Mouse (Mus musculus): ENCODE measurements at regions not wholly inside any gene's neighbourhood (a gene's known extent, or its start where the extent isn't known, plus 50 kb on each side); places are given as distances from the start of the nearest gene placed in this dataset.

DNA sequence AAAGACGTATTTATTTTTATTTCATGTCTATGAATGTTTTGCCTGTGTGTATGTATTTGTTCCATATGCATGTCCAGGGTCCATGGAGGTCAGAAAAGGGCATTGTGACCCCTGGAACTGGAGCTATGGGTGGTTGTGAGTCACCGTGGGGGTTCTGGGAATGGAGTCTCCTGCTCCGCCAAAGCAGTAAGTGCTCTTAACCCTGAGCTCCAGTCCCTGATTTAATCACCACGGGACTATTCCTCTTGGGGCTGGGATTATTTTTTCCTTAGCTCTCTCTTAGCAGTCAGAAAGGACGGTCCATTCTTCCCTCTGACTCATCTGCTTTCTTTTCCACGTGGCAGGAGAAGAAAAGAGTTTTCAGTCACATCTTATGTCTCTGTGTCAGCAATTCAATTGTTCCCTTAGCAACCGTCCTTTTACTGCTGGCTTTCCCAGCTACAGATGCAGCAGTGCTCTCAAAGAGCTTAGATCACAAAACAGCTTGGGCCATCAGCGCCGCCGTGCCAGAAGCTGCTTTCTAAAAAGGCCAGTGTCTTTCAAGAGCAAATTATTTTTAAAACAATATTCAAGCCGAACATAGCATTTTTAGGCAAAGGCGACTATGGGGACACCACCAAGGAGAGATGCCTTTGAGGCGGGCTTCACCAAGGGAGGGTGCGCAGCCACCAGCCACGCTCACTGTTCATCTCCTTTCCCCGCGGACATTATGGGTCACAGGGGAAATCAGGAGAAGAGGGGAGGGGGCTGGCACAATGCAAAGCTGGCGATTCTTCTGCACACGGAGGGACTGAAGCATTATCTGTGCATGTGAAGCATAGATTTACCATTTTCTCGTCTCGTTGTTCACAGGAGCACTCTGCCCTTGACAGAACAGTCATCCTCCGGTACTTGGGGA is 110.8 kb downstream of the Map3k7 start:
- no peak for DNase-seq (ENCODE audit: low spot score)

DNA sequence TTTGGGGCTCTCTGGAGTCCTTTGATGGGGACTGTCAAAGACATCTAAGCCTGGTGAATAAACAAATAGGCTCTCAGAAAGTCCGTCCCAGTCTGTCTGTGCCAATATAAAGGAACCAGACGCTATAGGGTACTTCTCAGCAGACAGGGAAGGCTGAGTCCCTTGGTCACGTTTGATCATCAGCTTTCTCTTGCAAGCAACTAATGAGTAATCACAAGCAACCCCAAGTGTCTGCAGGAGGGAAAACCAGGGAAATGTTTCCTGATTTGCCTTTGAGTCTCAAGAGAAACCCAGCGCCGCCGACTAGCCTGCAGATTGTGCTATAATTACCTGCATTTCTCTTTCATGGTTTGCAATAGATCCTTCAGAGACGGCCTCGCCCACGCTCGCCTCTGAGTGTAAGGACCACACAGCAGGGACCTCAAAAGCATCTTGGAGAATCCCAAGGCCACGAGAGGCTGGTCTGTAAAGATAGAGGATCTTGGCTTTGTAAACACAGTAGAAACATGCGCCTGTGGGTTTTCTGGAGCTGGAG is 112.6 kb downstream of the Map3k7 start:
- DNase-seq (ENCODE audit: low spot score), result no peak

DNA sequence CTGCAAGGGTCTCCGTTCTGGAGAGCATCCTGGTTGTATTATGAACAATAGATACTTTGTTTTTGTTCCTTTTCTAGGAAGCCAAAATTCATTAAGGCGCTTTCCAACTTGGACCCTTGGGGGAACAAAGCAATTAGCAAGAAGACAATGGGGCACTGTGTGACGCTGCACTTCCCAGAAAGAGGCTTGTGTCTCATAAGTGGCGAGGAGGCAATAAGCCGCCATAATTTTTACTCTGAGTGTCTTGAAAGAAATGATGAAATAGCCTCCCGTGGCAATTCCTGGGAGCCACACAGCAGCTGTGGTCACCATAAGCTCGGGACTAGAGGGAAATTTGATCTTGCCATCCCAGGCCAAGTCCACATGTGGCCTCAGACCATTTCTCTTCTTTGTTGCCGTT is 119.6 kb downstream of the Map3k7 start:
- DNase-seq (ENCODE audit: low spot score), result no peak

DNA sequence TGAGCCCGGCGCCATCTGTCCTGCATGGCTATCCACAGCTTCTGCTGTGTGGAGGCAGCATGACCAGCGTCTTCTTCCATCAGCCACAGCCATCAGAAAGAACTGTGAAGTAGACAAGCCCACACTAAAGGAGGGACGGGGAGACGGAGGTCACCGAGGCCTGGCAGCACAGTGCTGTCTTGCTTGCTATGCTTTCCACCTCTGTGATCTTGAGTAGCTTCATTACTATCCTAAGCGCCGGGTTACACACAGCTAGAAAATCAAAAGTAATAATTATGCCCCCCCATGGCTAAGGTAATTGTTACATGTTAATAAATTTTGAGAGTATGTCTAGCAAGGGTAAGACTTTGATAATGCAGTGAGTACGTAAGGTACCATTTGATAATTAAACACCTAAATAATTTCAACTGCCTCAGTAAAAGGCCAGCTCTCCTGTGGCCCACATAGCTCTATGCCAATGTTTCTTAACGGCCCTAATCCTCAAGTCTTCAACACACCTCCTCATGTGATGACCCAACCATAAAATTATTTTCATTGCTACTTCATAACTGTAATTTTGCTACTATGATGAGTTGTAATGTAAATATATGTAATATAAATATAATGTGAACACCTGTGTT is 120.5 kb downstream of the Map3k7 start:
- no peak for DNase-seq (ENCODE audit: low spot score)

DNA sequence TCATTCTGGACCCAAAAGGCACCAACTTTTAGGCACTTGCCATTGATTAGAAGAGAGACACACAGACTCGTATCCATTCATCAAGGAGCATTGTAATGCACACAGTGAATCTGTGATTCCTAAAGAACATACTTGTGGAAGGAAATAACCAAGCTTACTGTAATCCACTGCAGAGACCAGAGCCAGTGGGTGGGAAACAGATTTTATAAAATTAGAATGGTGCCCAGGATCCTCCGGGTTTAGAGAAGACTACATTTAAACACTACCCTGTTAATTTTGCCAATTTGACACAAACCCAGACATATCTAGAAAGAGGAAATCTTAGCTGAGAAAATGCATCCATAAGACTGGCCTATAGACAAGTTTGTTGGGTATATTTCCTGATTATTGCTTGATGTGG is 121.1 kb downstream of the Map3k7 start:
- DNase-seq (ENCODE audit: low spot score), result no peak

DNA sequence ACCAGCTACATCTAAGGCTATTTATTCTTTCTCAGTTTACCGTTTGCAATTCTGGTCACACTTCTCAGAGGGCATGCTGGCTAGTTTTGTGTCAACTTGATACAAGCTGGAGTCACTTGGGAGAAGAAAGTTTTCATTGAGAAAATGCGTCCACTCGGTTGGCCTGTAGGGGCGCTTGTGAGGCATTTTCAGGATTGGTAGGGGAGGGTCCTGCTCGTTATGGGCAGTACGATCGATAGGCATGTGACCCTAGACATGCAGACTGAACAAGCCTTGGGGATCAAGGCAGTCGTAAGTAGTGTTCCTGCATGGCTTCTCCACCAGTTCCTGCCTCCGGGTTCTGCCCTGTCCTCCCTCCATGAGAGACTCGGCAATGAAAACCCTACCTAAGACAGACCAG is 127.2 kb downstream of the Map3k7 start:
- no peak for DNase-seq (ENCODE audit: low spot score)

DNA sequence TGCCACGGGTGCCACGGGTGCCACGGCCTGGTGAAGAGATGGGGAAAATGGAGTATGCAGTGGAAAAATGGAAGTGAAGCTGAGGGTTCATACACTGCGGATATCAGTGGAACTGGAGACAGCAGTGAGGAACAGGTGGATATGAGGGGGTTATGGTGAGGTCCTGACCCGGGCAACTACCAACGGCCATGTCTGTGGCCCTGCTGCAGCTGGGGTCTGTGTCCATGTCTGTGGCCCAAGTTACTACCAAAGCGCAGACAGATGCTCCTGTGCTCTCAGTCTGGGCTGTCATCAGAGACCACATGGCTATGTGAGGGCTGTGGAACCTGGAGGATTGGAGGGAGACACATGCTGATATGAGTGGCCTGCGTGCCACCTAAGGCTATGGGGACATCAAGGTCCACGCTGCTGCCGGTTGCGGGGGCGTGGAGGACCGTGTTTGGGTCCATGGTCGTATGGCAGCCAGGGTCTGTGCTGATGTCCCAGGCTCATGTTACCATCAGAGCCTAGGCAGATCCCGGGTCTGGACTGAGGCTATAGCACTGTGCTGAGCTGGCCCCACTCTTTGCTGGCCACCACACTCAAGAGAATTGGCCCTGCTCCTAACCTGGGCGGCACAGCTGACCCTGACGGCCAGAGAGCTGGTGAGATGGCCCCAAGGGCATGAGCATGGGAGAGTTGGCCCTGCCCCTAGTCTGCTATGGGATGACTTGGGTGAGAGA is 128.6 kb downstream of the Map3k7 start:
- no peak for DNase-seq (ENCODE audit: low spot score)

DNA sequence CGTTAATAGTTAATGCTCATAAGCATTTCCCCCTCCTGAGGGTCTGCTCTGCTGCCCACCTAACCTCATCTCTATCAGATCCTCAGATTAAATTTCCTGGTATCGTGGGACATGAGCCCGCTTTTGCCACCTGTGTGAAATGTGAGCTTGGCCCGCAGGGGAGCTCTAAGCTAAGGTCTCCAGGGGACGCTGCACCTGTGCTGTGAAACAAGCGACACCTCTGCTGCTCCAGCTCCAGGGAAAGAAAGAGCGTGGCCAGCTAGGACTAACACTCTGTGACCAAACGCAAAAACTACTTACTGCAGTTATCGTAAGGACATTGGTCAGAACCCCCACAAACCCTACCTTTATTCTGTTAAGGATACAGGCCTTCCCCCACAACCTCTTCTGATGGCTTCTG is 134.3 kb downstream of the Map3k7 start:
- no peak for DNase-seq (ENCODE audit: low spot score)

DNA sequence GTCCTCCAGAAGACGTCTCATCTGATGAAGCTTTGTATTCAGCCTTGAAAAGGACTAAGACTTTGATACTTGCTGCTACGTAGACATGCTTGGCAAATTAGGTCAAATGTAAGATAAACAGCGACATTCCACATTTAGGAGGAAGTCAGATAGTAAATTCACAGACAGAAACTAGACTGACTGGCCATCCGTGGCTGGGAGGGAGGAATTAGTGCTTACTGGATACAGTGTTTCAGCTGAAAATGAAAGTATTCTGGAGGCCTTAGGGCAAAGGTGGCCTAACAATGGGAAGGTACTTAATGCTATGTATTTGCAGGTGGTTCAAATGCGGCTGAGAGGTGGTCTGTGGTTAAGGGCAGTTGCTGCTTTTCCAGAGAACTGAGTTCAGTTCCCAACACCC is 137.1 kb downstream of the Map3k7 start:
- DNase-seq (ENCODE audit: low spot score), result no peak

DNA sequence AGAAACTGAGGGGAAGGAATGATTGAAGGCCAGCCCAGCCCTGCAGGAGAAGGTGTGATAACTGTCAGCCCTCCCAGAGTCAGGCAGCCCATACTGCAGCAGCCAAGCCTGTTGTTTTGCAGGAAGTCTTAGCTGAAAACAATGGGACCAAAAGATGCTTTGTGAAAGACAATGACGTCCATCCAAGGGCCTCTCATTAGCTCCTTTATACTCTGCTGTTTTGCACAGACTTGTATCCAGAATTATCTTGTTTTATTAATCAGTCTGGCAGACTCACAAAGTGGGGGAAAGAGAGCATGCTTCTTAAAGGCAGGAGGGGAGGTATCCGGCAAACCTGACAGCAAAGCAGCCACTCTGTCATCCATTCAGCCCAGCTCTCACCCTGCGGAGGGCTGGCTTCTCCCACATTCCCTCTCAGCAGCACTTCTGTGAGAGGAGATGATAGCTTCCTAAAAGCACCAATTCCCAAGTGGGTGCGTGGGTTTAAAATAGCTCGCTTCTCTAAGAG is 131.9 kb upstream of the Bach2 start:
- no peak for DNase-seq (ENCODE audit: low spot score)

DNA sequence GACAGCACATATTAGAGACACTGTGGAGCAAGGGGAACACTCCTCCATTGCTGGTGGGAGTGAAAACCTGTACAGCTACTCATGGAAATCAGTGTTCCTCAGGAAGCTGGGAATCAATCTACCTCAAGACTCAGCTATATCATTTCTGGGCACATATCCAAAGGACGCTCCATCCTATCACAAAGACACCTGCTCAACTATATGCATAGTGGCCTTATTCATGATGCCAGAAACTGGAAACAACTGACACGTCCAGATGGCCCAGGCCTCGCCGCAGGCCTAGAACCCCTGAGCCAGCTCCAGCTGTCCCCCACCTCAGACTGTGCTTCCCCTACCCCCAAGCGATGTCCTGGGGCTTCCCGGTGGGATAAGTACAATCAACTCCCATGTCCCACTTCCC is 116.3 kb upstream of the Bach2 start:
- DNase-seq (ENCODE audit: low spot score), result no peak

DNA sequence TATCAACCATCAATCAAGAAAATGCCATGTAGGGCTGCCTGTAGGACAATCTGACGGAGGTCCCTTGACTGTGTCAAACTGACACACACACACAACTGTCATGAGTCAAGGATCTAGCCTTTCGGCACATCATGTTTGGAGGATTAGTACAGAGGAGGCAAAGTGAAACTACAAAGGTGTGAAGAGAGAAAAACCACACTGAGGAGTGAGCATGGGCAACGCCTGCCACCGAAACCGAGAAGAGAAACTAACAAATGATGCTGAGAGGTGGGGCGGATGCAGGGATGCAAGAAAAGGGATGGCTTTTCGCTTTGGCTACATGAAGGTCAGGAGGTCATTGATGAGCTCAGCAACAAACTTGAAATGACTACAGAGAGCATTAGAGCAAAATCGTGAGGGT is 111.8 kb upstream of the Bach2 start:
- DNase-seq (ENCODE audit: low spot score), result peak; percentile 7

DNA sequence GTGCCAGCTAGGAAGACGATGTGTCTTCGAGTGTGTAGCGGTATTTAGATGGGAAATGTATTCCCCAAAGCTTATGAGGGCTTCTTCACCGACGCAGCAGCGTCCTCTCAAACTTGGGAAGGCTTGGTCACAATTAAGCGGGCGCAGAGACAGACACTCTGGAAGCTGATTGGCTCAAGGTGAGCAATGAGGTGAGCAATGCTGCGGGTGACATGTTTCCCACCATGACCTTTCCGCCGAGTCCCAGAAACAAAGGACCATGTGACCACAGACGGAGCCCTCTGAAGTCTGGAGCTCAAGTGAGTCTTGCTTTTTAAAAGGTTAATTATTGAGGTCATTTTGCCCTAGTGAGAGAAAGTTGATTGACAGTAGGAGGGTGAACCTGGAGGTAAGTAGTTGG is 108.0 kb upstream of the Bach2 start:
- DNase-seq (ENCODE audit: low spot score), result no peak

DNA sequence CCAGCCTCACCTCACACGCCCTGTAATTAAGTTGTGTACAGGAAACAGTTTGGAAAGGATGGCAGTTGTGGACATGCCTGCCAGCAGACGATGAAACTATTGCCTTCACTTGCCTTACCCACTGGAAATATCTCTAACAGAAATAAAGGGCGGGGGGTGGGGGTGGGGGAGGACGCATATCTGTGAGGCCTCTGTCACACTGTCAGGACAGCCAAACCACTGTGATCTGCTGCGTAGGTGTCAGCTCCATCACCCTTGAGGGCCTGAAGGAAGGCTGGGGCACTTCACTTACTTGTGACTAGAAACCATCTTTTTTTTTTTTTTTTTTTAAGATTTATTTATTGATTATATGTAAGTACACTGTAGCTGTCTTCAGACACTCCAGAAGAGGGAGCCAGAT is 106.8 kb upstream of the Bach2 start:
- no peak for DNase-seq (ENCODE audit: low spot score)

DNA sequence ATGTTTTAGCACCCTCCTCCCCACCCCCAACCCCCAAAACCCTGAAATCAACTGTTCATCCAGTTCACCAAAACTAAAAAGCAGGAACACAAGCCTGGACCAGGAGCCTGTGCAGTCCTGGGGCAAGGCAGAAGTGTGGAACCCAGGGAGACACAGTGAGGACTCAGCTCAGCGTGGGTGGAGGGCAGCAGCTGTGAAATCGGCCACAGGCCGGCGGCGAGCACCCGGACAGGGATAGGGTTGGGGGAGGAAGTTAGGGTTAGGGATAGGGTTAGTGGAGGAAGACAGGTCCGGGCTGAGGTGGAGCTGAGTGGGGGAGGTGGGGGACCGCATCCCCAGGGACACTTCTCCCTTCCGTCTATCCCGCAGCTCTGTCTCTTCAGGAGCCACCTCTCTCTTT is 102.5 kb upstream of the Bach2 start:
- DNase-seq (ENCODE audit: low spot score), result no peak

DNA sequence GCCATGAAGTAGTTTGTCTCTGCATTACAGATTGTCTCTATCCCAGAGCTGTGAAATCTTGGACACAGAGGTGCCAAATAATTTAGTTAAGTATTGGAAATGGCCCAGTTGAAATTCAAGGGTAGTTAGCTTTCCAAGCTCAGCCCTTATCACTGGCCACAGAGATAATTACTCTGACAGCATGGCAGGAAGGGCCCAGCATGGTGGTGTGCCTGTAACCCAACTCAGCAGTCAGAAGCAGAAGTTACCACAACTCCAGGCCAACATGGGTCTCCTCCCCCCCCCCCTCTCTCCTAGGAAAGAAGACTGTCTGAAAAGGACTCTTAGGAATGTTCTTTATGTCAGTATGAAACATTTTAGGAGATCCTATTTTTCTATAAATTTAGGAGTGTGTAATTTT is 101.4 kb upstream of the Bach2 start:
- DNase-seq (ENCODE audit: low spot score), result no peak

DNA sequence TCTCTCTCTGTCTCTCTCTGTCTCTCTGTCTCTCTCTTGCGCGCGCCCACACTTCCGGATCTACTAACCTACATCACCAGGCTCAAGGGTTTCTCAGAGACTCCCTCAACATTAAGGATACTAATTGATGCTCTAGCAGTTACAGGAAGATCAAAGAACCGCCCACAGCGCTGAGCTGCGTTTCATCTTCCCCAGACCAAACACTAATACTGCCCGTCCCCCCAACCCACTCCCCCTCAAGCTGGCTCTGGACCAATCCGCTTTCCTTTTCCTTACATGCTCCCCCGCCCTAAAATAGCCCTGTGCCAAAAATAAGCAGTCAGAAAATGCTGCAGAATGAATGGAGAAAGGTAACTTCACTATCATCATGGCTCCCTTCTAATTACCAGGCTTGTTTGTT is 100.6 kb upstream of the Bach2 start:
- no peak for DNase-seq (ENCODE audit: low spot score)

DNA sequence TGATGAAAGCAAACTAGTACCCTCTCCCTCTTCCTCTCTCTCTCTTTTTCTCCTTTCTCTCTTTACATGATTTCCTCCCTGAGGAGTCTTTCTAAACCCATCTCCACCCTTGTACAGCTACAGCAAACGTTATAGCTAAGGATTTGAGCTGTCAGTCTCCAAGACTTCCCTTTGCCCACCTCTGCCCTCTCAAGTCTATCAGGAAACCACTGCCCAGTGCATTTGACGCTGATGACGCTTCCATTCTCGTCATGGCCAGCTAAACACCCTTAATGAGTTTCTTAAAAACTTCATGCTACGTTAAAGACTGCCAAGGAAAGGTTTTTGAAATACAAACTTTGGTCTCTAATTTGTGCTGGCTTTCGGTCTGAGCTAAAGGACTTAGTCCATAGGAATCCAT is 99.0 kb upstream of the Bach2 start:
- no peak for DNase-seq (ENCODE audit: low spot score)

DNA sequence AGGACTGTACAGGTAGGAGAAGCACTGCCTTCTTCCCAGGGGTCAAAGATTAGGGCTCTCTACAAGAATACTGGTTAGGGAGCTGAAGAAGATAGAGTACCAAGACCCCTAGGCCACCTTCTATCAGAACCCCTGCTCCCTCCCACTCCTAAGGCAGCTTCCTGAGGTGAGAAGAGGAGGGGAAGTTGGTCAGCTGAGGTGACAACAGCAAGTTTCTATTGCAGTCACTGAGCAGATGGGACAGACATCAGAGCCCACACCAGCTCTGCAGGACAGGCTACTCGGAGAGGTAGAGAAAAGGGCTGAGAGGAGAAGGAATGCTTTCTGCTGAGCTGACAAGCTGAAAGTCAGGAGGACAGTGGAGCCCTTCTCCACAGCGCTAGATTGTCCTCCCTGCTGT is 98.5 kb upstream of the Bach2 start:
- no peak for DNase-seq (ENCODE audit: low spot score)

DNA sequence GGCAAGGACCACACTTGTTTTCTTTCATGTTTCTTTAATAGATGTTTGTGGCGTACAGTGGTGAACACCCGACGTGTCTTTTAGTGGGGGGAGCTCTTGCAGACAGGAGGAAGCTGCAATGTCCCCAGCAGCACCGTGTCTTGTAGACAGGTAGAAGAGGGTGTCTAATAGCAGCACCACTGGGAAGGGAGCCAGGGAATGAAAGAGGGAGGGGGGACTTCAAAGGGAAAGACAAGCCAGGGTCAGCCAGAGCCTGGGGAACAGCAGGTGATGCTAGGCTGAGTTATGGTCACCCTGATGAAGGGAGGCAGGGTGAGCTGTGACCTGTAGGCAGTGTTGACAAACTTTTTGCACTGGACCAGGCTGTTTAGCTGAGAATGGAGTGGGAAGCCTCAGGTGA is 96.4 kb upstream of the Bach2 start:
- no peak for DNase-seq (ENCODE audit: low spot score)

DNA sequence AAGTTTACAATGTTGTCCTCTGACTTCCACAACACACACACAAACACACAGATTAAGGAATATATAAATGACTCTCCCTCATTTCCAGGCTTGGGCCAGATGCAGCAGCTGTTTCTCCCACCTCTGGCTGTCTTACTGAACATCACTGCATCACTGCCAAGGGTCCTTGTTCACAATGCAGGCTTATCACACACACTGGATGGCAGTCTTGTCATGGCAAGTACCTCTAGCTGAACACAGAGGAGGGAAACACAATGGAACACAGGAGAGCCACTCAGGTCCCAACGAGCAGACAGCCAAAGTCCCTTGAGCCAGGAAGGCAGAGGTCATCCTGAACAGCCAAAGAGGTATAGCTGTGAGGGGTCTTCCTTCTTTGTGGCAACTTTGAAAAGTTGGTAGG is 91.5 kb upstream of the Bach2 start:
- DNase-seq (ENCODE audit: low spot score), result no peak

DNA sequence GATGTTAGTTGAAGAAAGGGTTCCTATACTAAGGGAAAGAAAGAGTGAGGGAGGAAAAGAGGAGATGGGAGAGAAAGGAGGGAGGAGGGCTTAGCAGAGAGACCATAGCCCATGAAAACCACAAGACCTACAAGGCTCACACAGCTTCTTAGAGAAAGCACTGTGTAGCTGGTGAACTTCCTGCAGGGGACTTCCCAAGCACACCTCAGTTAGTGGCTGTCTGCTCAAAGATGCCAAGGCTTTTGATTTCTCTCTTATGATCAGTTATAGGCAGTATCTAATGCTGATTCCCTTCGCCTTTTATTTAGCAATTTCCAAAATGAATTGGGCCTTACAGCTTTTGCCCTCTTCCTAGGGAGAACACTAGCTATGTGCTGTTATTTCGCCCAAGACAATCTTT is 90.0 kb upstream of the Bach2 start:
- no peak for DNase-seq (ENCODE audit: low spot score)

DNA sequence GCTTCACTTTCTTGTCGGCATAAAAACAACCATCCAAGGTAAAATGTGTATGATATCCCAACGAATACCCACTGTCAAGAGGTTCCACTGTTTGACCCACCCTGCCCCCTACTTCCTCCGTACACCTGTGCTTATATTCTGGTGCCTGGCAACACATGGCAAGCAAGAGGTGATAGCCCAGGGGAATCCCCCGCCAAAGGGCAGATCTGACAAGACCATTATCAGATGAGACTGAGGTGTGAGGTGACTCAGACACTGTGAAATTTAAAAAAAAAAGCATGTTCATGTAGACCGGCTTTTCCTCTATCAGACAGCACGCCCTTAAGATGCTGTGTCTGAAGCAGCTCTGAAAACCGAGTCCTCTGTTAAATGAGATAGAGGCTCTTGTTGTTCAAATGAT is 89.4 kb upstream of the Bach2 start:
- DNase-seq (ENCODE audit: low spot score), result no peak

Data from spleen, adult 12 weeks (tissue).